Mouse (Mus musculus) liver, postnatal 0 days (tissue): ENCODE measurements around the gene Ube4a.

Experiments
- CTCF ChIP-seq: sonication (generic); IDR thresholded peaks from 2 replicates; pipeline ENCODE4 v1.5.1; 2016; ENCODE audit warnings: antibody characterized with exemption, low read depth
- EP300 ChIP-seq: IDR thresholded peaks from 2 replicates; pipeline ENCODE4 v1.6.1; 2016; ENCODE audit warnings: antibody characterized with exemption, low read depth, mild to moderate bottlenecking

DNA sequence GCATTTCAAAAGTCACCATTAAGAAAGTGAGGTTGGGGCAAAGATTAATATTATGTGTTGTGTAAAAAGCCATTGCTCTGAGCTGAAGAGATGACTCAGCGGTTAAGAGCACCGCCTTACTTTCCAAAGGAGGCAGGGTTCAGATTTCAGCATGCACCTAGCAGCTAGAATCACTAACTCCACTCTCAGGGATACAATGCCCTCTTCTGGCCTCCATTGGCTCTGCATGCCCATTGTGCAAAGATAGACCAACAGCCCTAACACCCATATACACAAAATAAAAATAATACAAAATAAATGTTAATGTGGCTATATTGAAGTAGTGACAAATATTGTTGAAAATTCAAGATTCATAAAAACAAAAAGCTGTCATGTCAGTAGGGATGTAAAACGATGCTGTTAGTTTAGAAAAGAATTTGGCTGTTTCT, 1.4 kb upstream of the Ube4a start:
- TF ChIP-seq CTCF, result peak; percentile 91
- peak; percentile 47; the same call in 1 of the 2 replicates for TF ChIP-seq EP300
